Mouse (Mus musculus): ENCODE data around the gene Adcy1. TPM values are rescaled to one million over a fixed set of nuclear protein-coding genes. Genes with fewer than 3 reads are reported as not detected.

Gene Adcy1
- total and polyA plus RNA-seq, 3 experiments: 0.03 to 0.38 TPM; not detected in 1

DNA sequence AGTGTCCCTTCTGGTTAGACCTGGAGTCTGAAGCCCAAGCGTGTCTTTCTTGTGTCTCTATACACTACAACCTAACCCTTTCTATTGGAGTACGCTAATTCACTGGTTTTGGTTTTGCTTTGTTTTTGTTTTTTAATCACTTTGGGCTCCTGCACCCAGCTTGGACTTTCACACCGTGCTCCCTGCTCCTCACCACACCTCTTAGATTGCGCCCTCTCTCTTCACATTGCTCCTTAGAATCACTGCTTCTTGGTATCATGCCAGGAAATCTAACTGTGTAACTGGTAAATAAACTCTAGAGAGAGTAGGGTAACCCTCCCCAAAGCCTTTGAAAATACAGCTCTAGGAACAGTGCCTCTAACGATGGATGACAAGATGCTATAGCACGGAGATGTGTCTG lies 94.9 kb downstream of the Adcy1 start:
- Histone ChIP-seq H3K27me3 (replicated peaks) (peaks cover 67% of the 10 kb centered on the region), H3K9ac (ENCODE audit: insufficient read depth, low read depth) (no peak overlapping the region), H3K9me3 (replicated peaks; ENCODE audit: low read length) (no peaks in the 10 kb centered on the region), H3K4me3 (replicated peaks in 1 of 3; ENCODE audit: low read depth in 2 of 3, low read length in 2 of 3, poor library complexity in 1 of 3) (no peak overlapping the region), H3K4me1 (ENCODE audit: control insufficient read depth in 1 of 2, insufficient read depth in 2 of 2) (no peaks in the 10 kb centered on the region), H3K4me2 (ENCODE audit: insufficient read depth, low read depth, poor library complexity, severe bottlenecking) (no peak overlapping the region), H3K27ac (ENCODE audit: insufficient read depth, low read depth) (no peak overlapping the region), H3K36me3 (replicated peaks in 1 of 2; ENCODE audit: control insufficient read depth in 1 of 2, insufficient read depth in 1 of 2, low read length in 1 of 2) (no peaks in the 10 kb centered on the region), H3K79me2 (replicated peaks; ENCODE audit: control insufficient read depth, extremely low read depth, insufficient read depth, poor library complexity, severe bottlenecking) (no peaks in the 10 kb centered on the region)
- in situ Hi-C loops (cut with MboI; ENCODE audit: low pct_ligation_motif_present, low pct_unique_long_range_greater_than_20kb, low sequenced_read_pairs): loop anchor here (25.0 kb wide), 1 partner anchor 496 kb away; the partner anchor contains the start of gene Ramp3
- dilution Hi-C loops (cut with MboI; ENCODE audit: extremely low pct_ligation_motif_present, extremely low pct_unique_long_range_greater_than_20kb, low sequenced_read_pairs): no loop called here
- TF ChIP-seq TCF12 (IDR thresholded peaks at IDR 0.05; ENCODE audit: low read depth, low read length) (no peak), CHD2 (IDR thresholded peaks at IDR 0.05; ENCODE audit: low read length) (no peak), ZNF384 (IDR thresholded peaks at IDR 0.05; ENCODE audit: low read depth, low read length) (no peak), MAX (IDR thresholded peaks at IDR 0.05; ENCODE audit: low read length) (no peak), ZKSCAN1 (IDR thresholded peaks at IDR 0.05; ENCODE audit: borderline replicate concordance, low read depth, low read length) (no peak), SIN3A (IDR thresholded peaks at IDR 0.05; ENCODE audit: low read length) (no peak), JUND (conservative IDR thresholded peaks at IDR 0.05; ENCODE audit: low read depth, low read length) (no peak)
- no peak for DNase-seq (ENCODE audit: extremely low read depth)

DNA sequence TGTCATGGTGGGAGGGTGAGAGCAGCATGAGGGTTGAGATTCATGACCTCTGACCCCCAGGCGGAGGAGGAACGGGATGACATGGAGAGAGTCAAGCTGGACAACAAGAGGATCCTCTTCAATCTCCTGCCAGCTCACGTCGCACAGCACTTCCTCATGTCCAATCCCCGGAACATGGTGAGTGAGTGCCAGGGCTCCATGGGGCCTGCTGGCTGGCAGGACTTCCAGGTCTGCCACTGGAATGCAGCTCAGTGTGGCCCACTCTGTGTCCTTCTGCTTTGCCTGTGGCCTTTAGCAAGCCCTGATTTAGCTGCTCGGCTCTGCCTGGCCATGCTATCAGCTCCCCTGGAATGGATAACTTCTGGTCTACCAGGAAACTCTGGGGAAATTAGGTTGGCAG lies 96.9 kb downstream of the Adcy1 start:
- Histone ChIP-seq H3K27ac (ENCODE audit: insufficient read depth, low read depth) (no peak overlapping the region), H3K79me2 (replicated peaks; ENCODE audit: control insufficient read depth, extremely low read depth, insufficient read depth, poor library complexity, severe bottlenecking) (no peaks in the 10 kb centered on the region), H3K27me3 (replicated peaks) (peaks cover 63% of the 10 kb centered on the region), H3K4me2 (ENCODE audit: insufficient read depth, low read depth, poor library complexity, severe bottlenecking) (no peak overlapping the region), H3K36me3 (replicated peaks in 1 of 2; ENCODE audit: control insufficient read depth in 1 of 2, insufficient read depth in 1 of 2, low read length in 1 of 2) (no peaks in the 10 kb centered on the region), H3K9ac (ENCODE audit: insufficient read depth, low read depth) (no peak overlapping the region), H3K4me3 (replicated peaks in 1 of 3; ENCODE audit: low read depth in 2 of 3, low read length in 2 of 3, poor library complexity in 1 of 3) (no peak overlapping the region), H3K9me3 (replicated peaks; ENCODE audit: low read length) (no peaks in the 10 kb centered on the region), H3K4me1 (ENCODE audit: control insufficient read depth in 1 of 2, insufficient read depth in 2 of 2) (no peaks in the 10 kb centered on the region)
- DNase-seq (ENCODE audit: extremely low read depth): no peak
- dilution Hi-C loops (cut with MboI; ENCODE audit: extremely low pct_ligation_motif_present, extremely low pct_unique_long_range_greater_than_20kb, low sequenced_read_pairs) (no loop called here), in situ Hi-C loops (cut with MboI; ENCODE audit: low pct_ligation_motif_present, low pct_unique_long_range_greater_than_20kb, low sequenced_read_pairs) (loop anchor here (25.0 kb wide), 1 partner anchor 498 kb away; the partner anchor contains the start of gene Ramp3)
- TF ChIP-seq ZNF384 (IDR thresholded peaks at IDR 0.05; ENCODE audit: low read depth, low read length) (no peak), JUND (conservative IDR thresholded peaks at IDR 0.05; ENCODE audit: low read depth, low read length) (no peak), POLR2AphosphoS2 (IDR thresholded peaks at IDR 0.05; ENCODE audit: low read depth, low read length) (no peak), USF2 (conservative IDR thresholded peaks at IDR 0.05; ENCODE audit: low read depth, low read length) (no peak), MYC (IDR thresholded peaks at IDR 0.05; ENCODE audit: low read depth, low read length) (no peak), MAZ (IDR thresholded peaks at IDR 0.05; ENCODE audit: low read depth, low read length) (no peak), UBTF (IDR thresholded peaks at IDR 0.05; ENCODE audit: low read depth, low read length) (no peak), SMC3 (IDR thresholded peaks at IDR 0.05; ENCODE audit: low read depth, low read length) (no peak), JUN (IDR thresholded peaks at IDR 0.05; ENCODE audit: insufficient read depth, low read depth, low read length) (no peak), NELFE (IDR thresholded peaks at IDR 0.05; ENCODE audit: low read depth, low read length) (no peak), ZC3H11A (IDR thresholded peaks at IDR 0.05; ENCODE audit: low read depth, low read length) (no peak), CHD1 (IDR thresholded peaks at IDR 0.05; ENCODE audit: low read depth, low read length) (no peak), IRF4 (IDR thresholded peaks at IDR 0.05; ENCODE audit: low read depth, low read length) (no peak), TBP (conservative IDR thresholded peaks at IDR 0.05; ENCODE audit: low read depth, low read length) (no peak), MAX (IDR thresholded peaks at IDR 0.05; ENCODE audit: low read length) (no peak), HCFC1 (IDR thresholded peaks at IDR 0.05; ENCODE audit: low read depth, low read length) (no peak), TCF12 (IDR thresholded peaks at IDR 0.05; ENCODE audit: low read depth, low read length) (no peak)
